In genomic region chr6:115168921-115169320, GRCm38 (mm10) we compare ENCODE assay signal across 15 mouse cellular contexts. TPM values are rescaled to one million over a fixed set of nuclear protein-coding genes. Genes with fewer than 3 reads are reported as not detected.
DNase-seq lines count a peak whose midpoint lies in the region; ATAC-seq and TF ChIP-seq lines count a peak whose summit lies in the region.
"Had no signal": no experiment of that assay in that cellular context is flagged by ENCODE, and none has a peak within 500 bp of the region (broad histone marks: within the 10 kb centered on the region; RNA-seq: fewer than 3 reads in every experiment).

No protein-coding gene starts in this region.

- ATAC-seq in lung, postnatal 0 days: no peak
- ATAC-seq: activated CD4-positive, CD25-positive, alpha-beta regulatory T cell, adult 4 months; midbrain, embryonic 16.5 days had no signal

- no peak for TF ChIP-seq EP300 in lung, postnatal 0 days (IDR thresholded peaks at IDR 0.05)

- H3K27me3 ChIP-seq in lung, postnatal 0 days (replicated peaks; ENCODE audit: insufficient read depth, low read length): no peaks in the 10 kb centered on the region

- H3K4me3 ChIP-seq in lung, postnatal 0 days (ENCODE audit: low read depth, low read length): no peak overlapping the region

- H3K36me3 ChIP-seq in lung, postnatal 0 days (ENCODE audit: insufficient read depth, low read length): no peaks in the 10 kb centered on the region

- no peaks in the 10 kb centered on the region for H3K4me1 ChIP-seq in lung, postnatal 0 days (ENCODE audit: insufficient read depth, low read depth, low read length)

- H3K9me3 ChIP-seq in lung, postnatal 0 days (ENCODE audit: low read length): no peaks in the 10 kb centered on the region

- no peak overlapping the region for H3K4me2 ChIP-seq in lung, postnatal 0 days (replicated peaks; ENCODE audit: low read depth, low read length)

- WGBS in lung, postnatal 0 days: 51% methylated on average over 3 of the region's 3 CpGs

- H3K9ac ChIP-seq in lung, postnatal 0 days (replicated peaks; ENCODE audit: low read depth): no peak overlapping the region

- intact Hi-C loops in left cerebral cortex, postnatal 4 days (cut with DNase I): no loop called here

- H3K27ac ChIP-seq in lung, postnatal 0 days (ENCODE audit: low read length): no peak overlapping the region

- peak; percentile 2 to 12 for DNase-seq in heart, adult 9 months (ENCODE audit: low spot score in 2 of 2)
- no peak for DNase-seq in heart, adult 11 months
- DNase-seq in cerebellum, adult 11-12 months: peak; percentile 90
- peak; percentile 81 for DNase-seq in layer of hippocampus, adult 11-12 months (ENCODE audit: low spot score)
- peak; percentile 54 for DNase-seq in left cerebral cortex, postnatal 4 days
- no peak for DNase-seq in thymus, postnatal 36 days
- DNase-seq in embryo, embryonic 9.5 days (ENCODE audit: extremely low spot score): no peak
- DNase-seq in lung, postnatal 0 days (ENCODE audit: low spot score): no peak
- DNase-seq: kidney, postnatal 4 days had no signal

- no peak for TF ChIP-seq CTCF in lung, postnatal 0 days (IDR thresholded peaks at IDR 0.05)

RNA-seq across cellular contexts. Expression of gene Syn2, which starts 34.2 kb away (rescaled TPM):
- total RNA-seq in left cerebral cortex, postnatal 4 days (2021): 100 to 1,000 TPM; 140 to 169 TPM
- polyA plus RNA-seq in lung, postnatal 0 days (2015; fragmentation: Nextera tagmentation; extraction: Ambion mirVana): 1.0 and 1.4 TPM in 2 replicates
- total RNA-seq: common myeloid progenitor, adult 5-6 weeks had no signal
- polyA plus RNA-seq: activated CD4-positive, CD25-positive, alpha-beta regulatory T cell, adult 4 months had no signal

RNA-seq across cellular contexts. Expression of gene Gm17482, which starts 58.2 kb away (rescaled TPM):
- not detected for total RNA-seq in left cerebral cortex, postnatal 4 days (2021)
- not detected in 2 replicates for polyA plus RNA-seq in lung, postnatal 0 days (2015; fragmentation: Nextera tagmentation; extraction: Ambion mirVana)
- total RNA-seq: common myeloid progenitor, adult 5-6 weeks; heart, postnatal 25 days had no signal
- polyA plus RNA-seq: activated CD4-positive, CD25-positive, alpha-beta regulatory T cell, adult 4 months; liver, embryonic 16.5 days; midbrain, embryonic 16.5 days; testis, adult 2 months had no signal

Comparison
In these comparisons a context has a peak if more than half of its experiments do, and no peak if none do; other contexts are left out.
1. DNase-seq: peak in heart, adult 9 months (2 of 2), cerebellum, adult 11-12 months (single experiment), layer of hippocampus, adult 11-12 months (single experiment) and left cerebral cortex, postnatal 4 days (single experiment); none in heart, adult 11 months (single experiment), thymus, postnatal 36 days (0 of 2), embryo, embryonic 9.5 days (single experiment) and lung, postnatal 0 days (single experiment).